Mouse (Mus musculus) heart, adult 2 months (tissue): ENCODE results near the gene Snd1.
"Not testable (repeated sequence)": the region's sequence is repeated elsewhere in the genome, so short reads cannot be mapped to it uniquely, and the experiment has no call there.

Source experiments
- CTCF ChIP-seq: fragments of 200-600 bp; IDR thresholded peaks from 2 replicates; pipeline ENCODE4 v1.8.1; 2022; ENCODE audit warnings: antibody characterized with exemption, mild to moderate bottlenecking, moderate library complexity
- POLR2A ChIP-seq: fragments of 200-500 bp; IDR thresholded peaks from 2 replicates; pipeline ENCODE4 v1.6.1; 2011; ENCODE audit warnings: mild to moderate bottlenecking, low read depth, low read length, control low read depth; ENCODE audit not compliant: insufficient read depth

DNA sequence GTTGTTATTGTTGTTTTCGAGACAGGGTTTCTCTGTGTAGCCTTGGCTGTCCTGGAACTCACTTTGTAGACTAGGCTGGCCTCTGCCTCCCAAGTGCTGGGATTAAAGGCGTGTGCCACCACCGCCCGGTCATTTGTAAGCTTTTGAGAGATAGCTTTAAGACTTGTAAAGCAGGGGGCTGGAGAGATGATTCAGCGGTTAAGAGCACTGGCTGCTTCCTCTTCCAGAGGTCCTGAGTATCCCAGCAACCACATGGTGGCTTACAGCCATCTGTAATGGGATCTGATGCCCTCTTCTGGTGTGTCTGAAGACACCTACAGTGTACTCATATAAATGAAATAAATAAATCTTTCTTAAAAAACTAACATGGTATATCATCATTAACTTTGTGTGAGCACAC lies 45.8 kb downstream of the Snd1 start:
- not testable (repeated sequence) for TF ChIP-seq POLR2A
- TF ChIP-seq CTCF = peak; percentile 26
